Mouse (Mus musculus) spleen, adult 2 months (tissue): ENCODE measurements around the gene Canx. TPM values are rescaled to one million over a fixed set of nuclear protein-coding genes. Genes with fewer than 3 reads are reported as not detected.
A peak's percentile ranks its signal among the peaks of the same experiment; 100 is the strongest.

ENCODE experiments used
- DNase-seq, 2 experiments: peaks; one replicate each; pipeline versions ENCODE4 v3.0.0 to v3.0.0-alpha.2; 2012 to 2021; ENCODE audit warnings: low spot score in 2 of 2, low read depth in 1 of 2
- H3K27ac ChIP-seq: fragments of 200-500 bp; 2 replicates; pipeline ENCODE4 v1.5.1; 2012; ENCODE audit warnings: low read length, inconsistent platforms; ENCODE audit not compliant: insufficient read depth
- H3K27me3 ChIP-seq: fragments of 200-500 bp; 2 replicates; pipeline ENCODE4 v1.6.1; 2012; ENCODE audit warnings: mild to moderate bottlenecking, moderate library complexity, low read length, inconsistent platforms; ENCODE audit not compliant: control insufficient read depth, insufficient read depth
- H3K36me3 ChIP-seq: fragments of 200-500 bp; 2 replicates; pipeline ENCODE4 v1.6.1; 2012; ENCODE audit warnings: mild to moderate bottlenecking, low read length, inconsistent platforms; ENCODE audit not compliant: control insufficient read depth, insufficient read depth
- H3K4me1 ChIP-seq: fragments of 200-500 bp; 2 replicates; pipeline ENCODE4 v1.6.1; 2011; ENCODE audit warnings: inconsistent platforms; ENCODE audit not compliant: control insufficient read depth, insufficient read depth, insufficient read length
- H3K4me3 ChIP-seq: fragments of 200-500 bp; 2 replicates; pipeline ENCODE4 v1.5.1; 2011; ENCODE audit warnings: mild to moderate bottlenecking, inconsistent platforms; ENCODE audit not compliant: insufficient read depth, insufficient read length; ENCODE audit errors: extremely low read depth
- CTCF ChIP-seq: fragments of 200-500 bp; IDR thresholded peaks from 2 replicates; pipeline ENCODE4 v1.5.1; 2011; ENCODE audit warnings: mild to moderate bottlenecking, inconsistent platforms; ENCODE audit not compliant: insufficient read depth, insufficient read length, insufficient replicate concordance; ENCODE audit errors: extremely low read depth
- POLR2A ChIP-seq: fragments of 200-500 bp; IDR thresholded peaks from 2 replicates; pipeline ENCODE4 v1.6.1; 2011; ENCODE audit warnings: low read depth, low read length, inconsistent platforms
- WGBS: fragments of 180-500 bp; shearing (Covaris S2); methylation state at CpG from one replicate; pipeline ENCODE4 v1.1.7; 2018; 5-methylcytosine and 5-hydroxymethylcytosine counted together
- polyA plus RNA-seq: library from polyadenylated mRNA; depleted of rRNA; stranded (reverse); fragments of >200 nt; gene quantifications from 2 replicates; pipeline ENCODE4 v1.2.3, GENCODE M21; 2012

Canx gene
- polyA plus RNA-seq, 1 experiment = 23.5 TPM

DNA sequence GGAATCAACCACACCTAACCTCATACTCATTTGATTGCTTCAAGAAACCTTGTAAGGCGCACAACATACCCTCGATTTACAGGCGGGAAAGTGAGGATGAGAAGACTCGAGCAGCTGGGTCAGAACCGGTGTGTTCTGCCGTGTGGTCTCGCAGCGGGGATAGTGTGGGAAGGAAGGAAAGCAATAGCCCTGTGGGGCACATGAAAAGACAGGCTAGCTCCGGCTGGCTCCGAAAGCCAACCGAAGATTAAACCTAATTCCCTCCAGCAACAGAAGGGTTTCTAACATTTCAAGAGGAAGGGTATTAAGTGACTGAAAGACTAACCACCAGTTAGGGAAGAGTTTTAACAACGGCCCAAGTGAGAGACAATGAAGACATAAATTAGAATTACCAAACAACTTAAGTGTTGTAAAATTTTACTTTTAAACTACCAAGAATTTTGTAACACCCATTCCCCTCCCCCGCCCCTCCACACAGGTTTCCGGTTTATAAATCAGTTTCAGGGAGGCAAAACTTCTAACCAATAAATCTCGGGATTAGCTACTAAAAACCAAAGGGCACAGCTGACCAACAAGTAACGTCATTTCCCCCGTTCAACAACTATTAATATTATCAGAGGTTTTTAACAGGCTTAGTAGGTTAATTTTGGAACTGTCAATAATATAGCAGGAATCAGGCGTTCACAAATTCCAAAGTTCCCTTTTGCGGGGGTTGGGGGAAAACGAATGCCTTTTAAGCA, 34.8 kb downstream of the Canx start:
- Histone ChIP-seq H3K27ac (peak overlapping the region; percentile 40; the same call in 1 of the 2 replicates), H3K4me3 (peak overlapping the region; percentile 74), H3K4me1 (peaks cover 12% of the 10 kb centered on the region), H3K27me3 (no peaks in the 10 kb centered on the region), H3K36me3 (peaks cover 3% of the 10 kb centered on the region; the same call in 1 of the 2 replicates)
- 14% methylated on average over 20 of the region's 20 CpGs for WGBS
- TF ChIP-seq POLR2A = no peak
- TF ChIP-seq CTCF = no peak
- DNase-seq = no peak

DNA sequence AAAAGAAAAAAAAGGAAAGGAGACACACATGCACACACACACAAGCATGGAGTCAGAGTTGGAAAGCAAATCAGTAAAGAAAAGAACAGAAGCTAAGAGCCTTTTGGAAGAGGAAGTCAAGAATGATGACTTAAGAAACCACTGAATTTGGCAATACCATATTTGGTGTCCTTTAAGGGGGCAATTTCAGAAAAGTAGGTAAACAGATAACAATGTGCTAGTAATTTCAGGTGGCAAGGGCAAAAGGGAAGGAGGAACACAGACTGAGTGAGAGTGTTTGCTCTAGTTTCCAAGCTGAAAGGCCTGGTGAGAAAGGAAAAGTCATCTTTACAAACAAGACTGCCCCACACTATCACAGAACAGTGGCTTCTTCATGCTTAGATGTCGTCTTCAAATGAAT, 39.0 kb downstream of the Canx start:
- TF ChIP-seq POLR2A (no peak), CTCF (no peak)
- DNase-seq = no peak
- Histone ChIP-seq H3K4me3 (no peak overlapping the region), H3K36me3 (no peaks in the 10 kb centered on the region; the same call in 1 of the 2 replicates), H3K4me1 (peaks cover 12% of the 10 kb centered on the region), H3K27me3 (no peaks in the 10 kb centered on the region), H3K27ac (peak overlapping the region; percentile 3; the same call in 1 of the 2 replicates)
- WGBS = 11% methylated on average over 1 of the region's 1 CpGs

DNA sequence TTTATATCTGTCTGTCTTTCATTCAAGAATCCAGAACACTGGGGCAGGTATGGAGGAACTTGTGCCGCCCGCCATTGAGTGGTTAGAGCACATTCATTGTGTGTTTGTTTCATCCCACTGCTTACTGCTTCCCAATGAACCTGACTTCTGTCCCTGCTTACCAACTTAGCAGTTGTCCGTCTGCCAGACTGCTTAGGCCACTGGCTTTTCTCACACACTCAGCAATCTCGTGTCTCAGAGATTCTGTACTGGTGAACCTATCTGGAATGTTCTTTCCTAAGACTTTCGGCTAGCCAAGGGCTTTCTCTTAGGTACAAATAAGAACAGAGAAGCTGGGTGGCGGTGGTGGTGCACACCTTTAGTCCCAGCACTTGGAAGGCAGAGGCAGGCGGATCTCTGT, 39.8 kb downstream of the Canx start:
- Histone ChIP-seq H3K27me3 (no peaks in the 10 kb centered on the region), H3K36me3 (no peaks in the 10 kb centered on the region; the same call in 1 of the 2 replicates), H3K27ac (no peak overlapping the region), H3K4me1 (peaks cover 12% of the 10 kb centered on the region), H3K4me3 (no peak overlapping the region)
- WGBS = 89% methylated on average over 7 of the region's 7 CpGs
- no peak for TF ChIP-seq POLR2A
- TF ChIP-seq CTCF = no peak
- no peak for DNase-seq

DNA sequence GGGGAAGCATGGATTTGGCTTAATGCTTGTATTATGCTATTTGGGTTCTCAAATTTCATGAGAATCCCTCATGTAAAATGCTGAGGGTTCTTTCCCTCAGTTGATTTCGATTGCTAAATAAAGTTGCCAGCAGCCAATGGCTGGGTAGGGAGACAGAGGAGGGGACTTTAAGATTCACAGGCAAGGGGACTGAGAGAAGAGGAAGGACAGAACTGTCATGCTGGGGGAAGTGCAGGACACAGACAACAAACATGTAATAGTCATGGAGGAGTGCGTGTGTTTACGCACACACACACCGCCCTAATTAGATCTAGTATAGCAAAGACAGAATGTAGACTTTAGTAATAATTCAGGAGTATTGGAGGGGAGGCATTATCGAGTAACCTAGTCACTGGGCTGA, 40.2 kb downstream of the Canx start:
- TF ChIP-seq CTCF (no peak), POLR2A (no peak)
- Histone ChIP-seq H3K4me1 (peaks cover 14% of the 10 kb centered on the region), H3K27me3 (no peaks in the 10 kb centered on the region), H3K27ac (no peak overlapping the region), H3K4me3 (no peak overlapping the region), H3K36me3 (no peaks in the 10 kb centered on the region; the same call in 1 of the 2 replicates)
- DNase-seq = no peak
- WGBS = 91% methylated on average over 5 of the region's 5 CpGs

DNA sequence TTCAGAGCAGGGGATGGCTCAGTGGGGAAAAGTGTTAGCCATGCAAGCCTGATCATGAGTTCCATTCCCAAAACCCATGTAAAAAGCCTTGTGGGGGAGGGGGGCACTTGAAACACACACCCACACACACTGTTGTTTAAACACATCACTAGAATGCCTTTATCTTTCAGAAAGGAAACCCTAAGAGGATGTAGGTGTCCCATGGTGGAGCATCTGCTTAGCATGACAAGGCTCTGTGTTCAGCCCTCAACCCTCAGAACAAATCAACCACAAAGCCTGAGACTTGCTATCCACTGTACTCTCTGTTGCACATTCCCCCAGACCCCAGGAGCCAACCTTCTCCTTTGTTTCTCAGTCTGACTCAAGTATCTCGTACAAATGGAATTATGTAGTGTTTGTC, 45.4 kb downstream of the Canx start:
- Histone ChIP-seq H3K27me3 (no peaks in the 10 kb centered on the region), H3K4me1 (peaks cover 17% of the 10 kb centered on the region), H3K4me3 (no peak overlapping the region), H3K36me3 (no peaks in the 10 kb centered on the region; the same call in 1 of the 2 replicates), H3K27ac (no peak overlapping the region)
- WGBS = 40% methylated on average over 1 of the region's 1 CpGs
- no peak for TF ChIP-seq CTCF
- TF ChIP-seq POLR2A = no peak
- DNase-seq = no peak

DNA sequence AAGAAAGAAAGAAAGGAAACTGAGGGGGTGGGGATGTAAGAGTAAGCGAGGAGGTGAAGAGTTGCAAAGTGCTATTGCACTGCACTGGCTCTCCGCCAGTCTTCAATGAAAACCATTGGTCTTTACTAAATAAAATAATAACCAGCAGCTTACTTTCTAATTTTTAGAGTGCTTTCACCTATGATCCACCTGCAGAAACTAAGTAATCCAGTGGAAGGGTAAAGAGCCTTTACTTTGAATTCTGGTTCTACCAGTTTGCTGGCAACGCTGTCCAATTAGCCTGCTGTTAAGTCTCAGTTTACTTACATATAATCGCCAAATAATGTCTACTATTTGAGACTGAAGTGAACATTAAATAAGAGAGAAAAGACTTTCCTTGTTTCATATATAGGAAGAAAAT, 46.5 kb downstream of the Canx start:
- 87% methylated on average over 4 of the region's 4 CpGs for WGBS
- DNase-seq = no peak
- Histone ChIP-seq H3K27me3 (no peaks in the 10 kb centered on the region), H3K27ac (no peak overlapping the region), H3K4me3 (no peak overlapping the region), H3K4me1 (peaks cover 19% of the 10 kb centered on the region), H3K36me3 (no peaks in the 10 kb centered on the region; the same call in 1 of the 2 replicates)
- TF ChIP-seq POLR2A (no peak), CTCF (no peak)

DNA sequence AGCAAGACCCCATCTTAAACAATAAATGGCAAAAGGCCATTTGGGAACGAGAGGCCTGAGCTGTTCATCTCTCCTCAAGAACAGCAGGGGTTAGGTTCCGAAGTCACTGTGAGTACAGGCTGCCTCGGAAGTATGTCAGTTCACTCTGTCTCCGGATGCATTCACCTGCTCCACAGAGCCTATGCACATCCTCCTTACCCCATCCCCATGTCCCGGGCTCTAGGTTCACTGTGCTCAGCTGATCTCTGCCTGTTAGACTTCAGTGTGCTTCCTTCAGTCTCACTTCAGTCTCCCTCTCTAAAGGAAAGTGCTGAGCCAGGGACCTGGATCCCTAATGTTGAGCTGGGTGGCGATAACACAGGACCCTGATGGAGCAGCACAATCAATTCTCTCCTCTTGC, 47.8 kb downstream of the Canx start:
- H3K4me3 ChIP-seq = no peak overlapping the region
- H3K27me3 ChIP-seq = no peaks in the 10 kb centered on the region
- no peak overlapping the region for H3K27ac ChIP-seq
- WGBS = 97% methylated on average over 6 of the region's 6 CpGs
- no peaks in the 10 kb centered on the region; the same call in 1 of the 2 replicates for H3K36me3 ChIP-seq
- H3K4me1 ChIP-seq = peaks cover 19% of the 10 kb centered on the region
- no peak for DNase-seq
- TF ChIP-seq CTCF = no peak
- TF ChIP-seq POLR2A = no peak
